Mouse (Mus musculus) embryonic stem cell, embryonic (primary cell): ENCODE results near the gene Pcdh9.

Source experiments
- CTCF ChIA-PET, 4 experiments: fragments of 300-600 bp in 2 of 4; fragments of 350-600 bp in 2 of 4; sonication (Branson Sonifier 250); formaldehyde crosslinking; loops; one replicate each; lab custom pipeline; 2022; ENCODE audit warnings: inconsistent platforms in 2 of 4; lab: Charles Lee
- POLR2A ChIA-PET, 4 experiments: fragments of 300-600 bp in 2 of 4; fragments of 350-600 bp in 2 of 4; sonication (Branson Sonifier 250); formaldehyde crosslinking; loops; one replicate each; lab custom pipeline; 2022; ENCODE audit warnings: antibody characterized with exemption in 4 of 4, inconsistent platforms in 1 of 4; lab: Charles Lee

The Pcdh9 gene

GRCm38 (mm10) chr14:93826042-93826462 is 64.4 kb downstream of the Pcdh9 start:
- ChIA-PET CTCF (no interaction called here), POLR2A (no interaction called here)

GRCm38 (mm10) chr14:93818845-93819244 is 71.6 kb downstream of the Pcdh9 start:
- POLR2A ChIA-PET, result no interaction called here
- CTCF ChIA-PET, result interaction anchor here in 1 of 4 experiments (0.5 kb wide), 1 partner anchor 185 kb away, joined by 3 read pairs; no protein-coding TSS in a partner anchor

- CTCF ChIA-PET, result no interaction called here
- POLR2A ChIA-PET, result no interaction called here
Measured at GRCm38 (mm10) chr14:93817591-93817990, 72.9 kb downstream of the Pcdh9 start.

- POLR2A ChIA-PET, result no interaction called here
- CTCF ChIA-PET, result no interaction called here
Measured at GRCm38 (mm10) chr14:93794530-93794929, 95.9 kb downstream of the Pcdh9 start.

GRCm38 (mm10) chr14:93786234-93786633 is 104.2 kb downstream of the Pcdh9 start:
- CTCF ChIA-PET, result no interaction called here

GRCm38 (mm10) chr14:93785031-93785430 is 105.4 kb downstream of the Pcdh9 start:
- POLR2A ChIA-PET, result no interaction called here
- CTCF ChIA-PET, result no interaction called here

More at GRCm38 (mm10) chr14:93786234-93786633, 104.2 kb downstream of the Pcdh9 start:
- POLR2A ChIA-PET, result no interaction called here

- POLR2A ChIA-PET, result no interaction called here
- CTCF ChIA-PET, result no interaction called here
Measured at GRCm38 (mm10) chr14:93762855-93763254, 127.6 kb downstream of the Pcdh9 start.

GRCm38 (mm10) chr14:93734077-93734673 is 156.3 kb downstream of the Pcdh9 start:
- CTCF ChIA-PET, result no interaction called here

GRCm38 (mm10) chr14:93725798-93726197 is 164.7 kb downstream of the Pcdh9 start:
- POLR2A ChIA-PET, result no interaction called here
- CTCF ChIA-PET, result no interaction called here

More at GRCm38 (mm10) chr14:93734077-93734673, 156.3 kb downstream of the Pcdh9 start:
- POLR2A ChIA-PET, result no interaction called here

GRCm38 (mm10) chr14:93719208-93719607 is 171.3 kb downstream of the Pcdh9 start:
- CTCF ChIA-PET, result no interaction called here

GRCm38 (mm10) chr14:93713250-93713935 is 177.1 kb downstream of the Pcdh9 start:
- CTCF ChIA-PET, result no interaction called here
- POLR2A ChIA-PET, result no interaction called here

More at GRCm38 (mm10) chr14:93719208-93719607, 171.3 kb downstream of the Pcdh9 start:
- POLR2A ChIA-PET, result no interaction called here

GRCm38 (mm10) chr14:93708651-93709050 is 181.8 kb downstream of the Pcdh9 start:
- CTCF ChIA-PET, result no interaction called here
- POLR2A ChIA-PET, result no interaction called here

- POLR2A ChIA-PET, result no interaction called here
- CTCF ChIA-PET, result no interaction called here
Measured at GRCm38 (mm10) chr14:93701385-93702101, 188.9 kb downstream of the Pcdh9 start.

GRCm38 (mm10) chr14:93700916-93701315 is 189.6 kb downstream of the Pcdh9 start:
- CTCF ChIA-PET, result no interaction called here
- POLR2A ChIA-PET, result no interaction called here

GRCm38 (mm10) chr14:93684641-93685040 is 205.8 kb downstream of the Pcdh9 start:
- CTCF ChIA-PET, result no interaction called here
- POLR2A ChIA-PET, result no interaction called here

GRCm38 (mm10) chr14:93675273-93676068 is 215.0 kb downstream of the Pcdh9 start:
- CTCF ChIA-PET, result no interaction called here
- POLR2A ChIA-PET, result no interaction called here

GRCm38 (mm10) chr14:93653986-93654757 is 236.3 kb downstream of the Pcdh9 start:
- POLR2A ChIA-PET, result no interaction called here
- CTCF ChIA-PET, result no interaction called here

GRCm38 (mm10) chr14:93627241-93627640 is 263.2 kb downstream of the Pcdh9 start:
- CTCF ChIA-PET, result no interaction called here
- POLR2A ChIA-PET, result interaction anchor here in 1 of 4 experiments (1.1 kb wide), 1 partner anchor 157 kb away, joined by 4 read pairs; no protein-coding TSS in a partner anchor

- ChIA-PET POLR2A (no interaction called here), CTCF (no interaction called here)
Measured at GRCm38 (mm10) chr14:93624144-93624543, 266.3 kb downstream of the Pcdh9 start.
